Mouse (Mus musculus) hindbrain, embryonic 10.5 days (tissue): ENCODE data around the gene Gm3336. TPM values are rescaled to one million over a fixed set of nuclear protein-coding genes. Genes with fewer than 3 reads are reported as not detected.

Experiments
- DNase-seq: peaks from one replicate; pipeline ENCODE4 v3.0.0-alpha.2; 2017; ENCODE audit warnings: low spot score
- H3K27ac ChIP-seq: fragments of 300-500 bp; sonication (generic); 2 replicates; pipeline ENCODE4 v1.5.1; 2016; ENCODE audit warnings: mild to moderate bottlenecking, moderate library complexity
- H3K27me3 ChIP-seq: fragments of 300-500 bp; sonication (generic); 2 replicates; pipeline ENCODE4 v1.6.1; 2016; ENCODE audit warnings: mild to moderate bottlenecking; ENCODE audit not compliant: poor library complexity, insufficient read depth, severe bottlenecking
- H3K36me3 ChIP-seq: fragments of 300-500 bp; sonication (generic); 2 replicates; pipeline ENCODE4 v1.6.1; 2016; ENCODE audit warnings: mild to moderate bottlenecking, moderate library complexity
- H3K4me1 ChIP-seq: fragments of 300-500 bp; sonication (generic); replicated peaks from 2 replicates; pipeline ENCODE4 v1.6.1; 2016; ENCODE audit warnings: mild to moderate bottlenecking
- H3K4me3 ChIP-seq: fragments of 300-500 bp; sonication (generic); 2 replicates; pipeline ENCODE4 v1.5.1; 2016; ENCODE audit warnings: mild to moderate bottlenecking, moderate library complexity
- H3K9me3 ChIP-seq: fragments of 300-500 bp; sonication (generic); 2 replicates; pipeline ENCODE4 v1.6.1; 2016; ENCODE audit warnings: mild to moderate bottlenecking, moderate library complexity
- WGBS: fragments of 180-500 bp; shearing (Covaris S2); methylation state at CpG from one replicate; pipeline ENCODE4 v1.1.7; 2016; 5-methylcytosine and 5-hydroxymethylcytosine counted together
- polyA plus RNA-seq: library from polyadenylated mRNA; unstranded; fragments of >200 nt; fragmentation: Nextera tagmentation; extraction: Ambion mirVana; gene quantifications from 2 replicates; pipeline ENCODE4 v1.2.1, GENCODE M21; 2016

Gene Gm3336
- polyA plus RNA-seq, 1 experiment from 2014 or later, result not detected

GRCm38 (mm10) chr8:70709794-70710193 is 8.5 kb upstream of the Gm3336 start:
- peaks cover 16% of the 10 kb centered on the region for H3K4me1 ChIP-seq
- H3K36me3 ChIP-seq, result no peaks in the 10 kb centered on the region; the same call in 1 of the 2 replicates
- H3K27me3 ChIP-seq, result 0 out of 2 replicates have a peak, but pooled peaks cover 4% of the 10 kb centered on the region
- H3K9me3 ChIP-seq, result no peaks in the 10 kb centered on the region
- no peak overlapping the region for H3K4me3 ChIP-seq
- no peak for DNase-seq
- WGBS, result 90% methylated on average over 9 of the region's 9 CpGs
- no peak overlapping the region for H3K27ac ChIP-seq

GRCm38 (mm10) chr8:70710296-70710695 is 8.0 kb upstream of the Gm3336 start:
- H3K4me1 ChIP-seq, result peaks cover 16% of the 10 kb centered on the region
- 87% methylated on average over 1 of the region's 1 CpGs for WGBS
- DNase-seq, result no peak
- no peaks in the 10 kb centered on the region for H3K36me3 ChIP-seq
- 0 out of 2 replicates have a peak, but pooled peaks cover 4% of the 10 kb centered on the region for H3K27me3 ChIP-seq
- no peak overlapping the region for H3K4me3 ChIP-seq
- no peaks in the 10 kb centered on the region for H3K9me3 ChIP-seq
- H3K27ac ChIP-seq, result no peak overlapping the region

DNA sequence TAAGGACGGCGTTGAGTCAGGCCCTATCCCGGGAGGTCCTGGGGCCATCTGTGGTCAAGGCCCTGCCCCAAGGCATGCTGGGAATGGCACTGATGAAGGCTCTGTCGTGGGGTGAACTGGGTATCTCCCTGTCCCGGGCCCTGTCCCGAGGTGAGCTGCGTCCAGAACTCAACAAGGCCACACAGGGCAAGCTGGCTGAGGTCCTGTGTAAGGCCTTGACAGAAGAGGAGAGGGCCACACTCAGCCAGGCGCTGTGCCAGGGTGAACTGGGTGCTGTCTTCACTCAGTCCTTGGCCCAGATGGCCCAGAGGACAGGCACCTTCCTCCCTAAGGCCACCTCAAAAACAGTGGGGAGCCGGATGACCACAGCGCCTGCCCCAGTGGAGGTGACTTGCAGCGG is 7.3 kb upstream of the Gm3336 start:
- Histone ChIP-seq H3K4me3 (no peak overlapping the region), H3K36me3 (no peaks in the 10 kb centered on the region), H3K27ac (no peak overlapping the region), H3K9me3 (no peaks in the 10 kb centered on the region), H3K4me1 (peaks cover 16% of the 10 kb centered on the region), H3K27me3 (0 out of 2 replicates have a peak, but pooled peaks cover 4% of the 10 kb centered on the region)
- 83% methylated on average over 11 of the region's 11 CpGs for WGBS
- DNase-seq, result no peak

DNA sequence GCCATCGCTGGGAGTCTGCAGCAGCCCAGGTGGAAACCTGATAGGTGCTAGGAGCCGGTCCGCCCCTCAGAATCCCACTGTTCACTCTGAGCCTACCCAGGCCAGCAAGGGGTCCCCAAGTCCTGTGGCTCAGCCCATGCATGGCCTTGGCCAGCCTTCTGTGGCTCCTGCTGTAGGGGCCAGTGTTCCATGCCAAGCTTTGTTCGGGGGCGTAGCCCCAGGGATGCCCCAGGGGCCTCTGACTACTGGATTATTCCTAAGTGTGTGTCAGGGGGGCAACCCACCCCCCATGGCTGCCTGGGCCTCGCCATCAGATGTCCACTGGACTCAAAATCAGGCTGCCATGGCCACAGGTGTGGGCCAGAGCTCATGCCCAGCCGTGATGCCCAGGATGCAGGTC is 4.4 kb upstream of the Gm3336 start:
- no peak overlapping the region for H3K27ac ChIP-seq
- H3K4me3 ChIP-seq, result no peak overlapping the region
- DNase-seq, result no peak
- no peaks in the 10 kb centered on the region for H3K9me3 ChIP-seq
- 82% methylated on average over 7 of the region's 7 CpGs for WGBS
- H3K27me3 ChIP-seq, result peaks cover 19% of the 10 kb centered on the region; the same call in 1 of the 2 replicates
- peaks cover 16% of the 10 kb centered on the region for H3K4me1 ChIP-seq
- no peaks in the 10 kb centered on the region for H3K36me3 ChIP-seq

DNA sequence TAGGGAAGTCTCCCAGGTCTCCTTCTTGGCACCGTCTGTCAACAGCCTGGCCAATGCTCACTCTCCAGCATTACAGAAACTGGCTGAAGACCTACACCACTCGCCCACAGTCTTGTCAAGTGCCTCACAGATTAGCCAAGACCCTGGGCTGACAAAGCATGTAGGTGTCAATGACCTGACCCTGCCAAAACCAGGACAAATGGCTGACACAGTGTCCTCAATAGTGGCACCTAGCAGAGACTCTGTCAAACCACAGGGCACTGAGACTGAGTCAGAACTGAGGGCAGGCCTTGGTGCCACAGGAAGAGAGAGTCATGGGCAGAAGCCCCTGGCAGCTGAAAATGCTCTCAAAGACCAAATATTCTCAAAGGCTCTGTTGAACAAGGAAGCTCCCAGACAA is 3.3 kb upstream of the Gm3336 start:
- no peak for DNase-seq
- Histone ChIP-seq H3K4me1 (peaks cover 16% of the 10 kb centered on the region), H3K36me3 (no peaks in the 10 kb centered on the region), H3K4me3 (no peak overlapping the region), H3K9me3 (no peaks in the 10 kb centered on the region), H3K27ac (no peak overlapping the region), H3K27me3 (peaks cover 25% of the 10 kb centered on the region; the same call in 1 of the 2 replicates)
- WGBS, result 70% methylated on average over 2 of the region's 2 CpGs

GRCm38 (mm10) chr8:70716521-70717400 is 1.6 kb upstream of the Gm3336 start:
- DNase-seq, result no peak
- Histone ChIP-seq H3K36me3 (no peaks in the 10 kb centered on the region), H3K9me3 (no peaks in the 10 kb centered on the region), H3K27me3 (peaks cover 26% of the 10 kb centered on the region; the same call in 1 of the 2 replicates), H3K4me1 (peaks cover 16% of the 10 kb centered on the region), H3K4me3 (no peak overlapping the region), H3K27ac (no peak overlapping the region)
- WGBS, result 85% methylated on average over 40 of the region's 40 CpGs

- peaks cover 22% of the 10 kb centered on the region; the same call in 1 of the 2 replicates for H3K27me3 ChIP-seq
- no peak for DNase-seq
- H3K27ac ChIP-seq, result no peak overlapping the region
- H3K9me3 ChIP-seq, result no peaks in the 10 kb centered on the region
- peaks cover 4% of the 10 kb centered on the region; the same call in 1 of the 2 replicates for H3K4me1 ChIP-seq
- H3K4me3 ChIP-seq, result no peak overlapping the region
- no peaks in the 10 kb centered on the region for H3K36me3 ChIP-seq
- 75% methylated on average over 9 of the region's 9 CpGs for WGBS
Measured at GRCm38 (mm10) chr8:70719796-70720270, 1.5 kb downstream of the Gm3336 start.

DNA sequence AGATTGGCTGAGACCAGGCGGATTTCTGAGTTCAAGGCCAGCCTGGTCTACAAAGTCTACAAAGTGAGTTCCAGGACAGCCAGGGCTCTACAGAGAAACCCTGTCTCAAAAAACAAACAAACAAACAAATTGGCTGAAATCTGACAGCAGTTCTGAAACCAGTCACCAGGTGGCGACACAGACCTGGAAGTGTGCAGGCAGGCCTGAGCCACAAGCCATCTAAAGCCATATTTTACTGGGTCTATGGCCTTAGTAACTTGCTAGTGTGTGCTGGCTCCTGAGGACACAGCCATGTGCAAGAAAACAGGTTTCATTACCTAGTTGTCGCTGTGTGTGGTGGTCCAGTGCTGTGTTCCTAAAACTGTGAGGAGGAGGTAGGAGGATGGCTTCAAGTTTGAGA is 2.4 kb downstream of the Gm3336 start:
- Histone ChIP-seq H3K9me3 (no peaks in the 10 kb centered on the region), H3K36me3 (no peaks in the 10 kb centered on the region), H3K4me3 (no peak overlapping the region), H3K4me1 (peaks cover 4% of the 10 kb centered on the region; the same call in 1 of the 2 replicates), H3K27me3 (peaks cover 26% of the 10 kb centered on the region; the same call in 1 of the 2 replicates), H3K27ac (no peak overlapping the region)
- DNase-seq, result peak; percentile 78
- WGBS, result 7% methylated on average over 3 of the region's 3 CpGs

GRCm38 (mm10) chr8:70721601-70722000 is 3.3 kb downstream of the Gm3336 start:
- no peak for DNase-seq
- 85% methylated on average over 8 of the region's 8 CpGs for WGBS

GRCm38 (mm10) chr8:70723486-70724210 is 5.3 kb downstream of the Gm3336 start, which contains the start of gene Pde4c:
TSS of gene Pde4c (plus strand) at chr8:70723720.
- H3K36me3 ChIP-seq, result no peaks in the 10 kb centered on the region
- H3K4me3 ChIP-seq, result no peak within 1 kb of the TSS
- no peak for DNase-seq
- 57% methylated on average over 7 of the region's 7 CpGs for WGBS
- H3K27ac ChIP-seq, result no peak within 1 kb of the TSS
- no peaks in the 10 kb centered on the region for H3K9me3 ChIP-seq
- no peaks in the 10 kb centered on the region for H3K4me1 ChIP-seq
- H3K27me3 ChIP-seq, result peaks cover 39% of the 10 kb centered on the region

More at GRCm38 (mm10) chr8:70721601-70722000, 3.3 kb downstream of the Gm3336 start:
- Histone ChIP-seq H3K4me1 (peaks cover 4% of the 10 kb centered on the region; the same call in 1 of the 2 replicates), H3K27ac (no peak overlapping the region), H3K36me3 (no peaks in the 10 kb centered on the region), H3K4me3 (no peak overlapping the region), H3K9me3 (no peaks in the 10 kb centered on the region), H3K27me3 (peaks cover 32% of the 10 kb centered on the region)

GRCm38 (mm10) chr8:70724216-70724615 is 5.9 kb downstream of the Gm3336 start:
- no peak overlapping the region for H3K27ac ChIP-seq
- no peak overlapping the region for H3K4me3 ChIP-seq
- 73% methylated on average over 12 of the region's 12 CpGs for WGBS
- H3K9me3 ChIP-seq, result no peaks in the 10 kb centered on the region
- H3K4me1 ChIP-seq, result no peaks in the 10 kb centered on the region
- H3K27me3 ChIP-seq, result peaks cover 44% of the 10 kb centered on the region
- DNase-seq, result no peak
- H3K36me3 ChIP-seq, result no peaks in the 10 kb centered on the region

DNA sequence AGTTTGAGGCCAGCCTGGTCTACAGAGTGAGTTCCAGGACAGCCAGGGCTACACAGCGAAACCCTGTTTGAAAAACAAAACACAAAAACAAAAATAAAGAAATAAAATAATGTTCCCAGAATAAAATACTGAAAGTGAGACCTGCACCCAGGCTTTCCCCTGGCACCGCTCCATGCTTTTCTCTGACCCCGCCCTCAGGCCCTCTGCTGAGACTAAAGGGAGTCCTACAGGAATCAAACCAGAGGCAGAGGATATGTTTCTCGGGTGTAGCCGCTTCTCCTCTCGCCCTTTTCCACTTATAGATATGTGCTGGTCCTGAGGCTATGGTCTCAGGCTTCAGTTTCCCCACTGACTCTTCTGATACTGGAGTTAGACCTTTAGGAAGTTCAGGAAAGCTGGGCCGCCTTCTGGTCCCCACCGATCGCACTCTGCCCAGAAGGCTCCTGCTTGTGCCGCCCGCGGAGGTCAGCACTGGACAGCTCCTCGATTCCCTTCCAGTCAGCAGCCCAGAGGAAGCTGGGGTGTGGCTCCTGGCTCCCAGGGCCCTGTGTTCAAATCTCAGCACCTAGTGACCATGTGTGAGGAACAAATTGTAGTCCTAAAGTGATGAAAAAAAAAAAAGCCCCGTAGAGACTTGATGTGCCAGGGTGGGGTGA is 7.6 kb downstream of the Gm3336 start:
- no peak for DNase-seq

More for the DNA sequence above, 7.6 kb downstream of the Gm3336 start:
- WGBS, result 27% methylated on average over 14 of the region's 14 CpGs
- H3K27me3 ChIP-seq, result peaks cover 54% of the 10 kb centered on the region
- H3K4me3 ChIP-seq, result no peak overlapping the region
- no peak overlapping the region for H3K27ac ChIP-seq
- peaks cover 11% of the 10 kb centered on the region for H3K4me1 ChIP-seq
- no peaks in the 10 kb centered on the region for H3K36me3 ChIP-seq
- no peaks in the 10 kb centered on the region for H3K9me3 ChIP-seq
